Mouse (Mus musculus): Measurements from ENCODE around the gene Dynlrb2. TPM values are rescaled to one million over a fixed set of nuclear protein-coding genes. Genes with fewer than 3 reads are reported as not detected.

The Dynlrb2 gene
- polyA plus RNA-seq (2014; fragmentation: Nextera tagmentation; extraction: Ambion mirVana): 1.7 TPM in 1 of 2 replicates, not detected in the other

- H3K27ac ChIP-seq (replicated peaks; ENCODE audit: low read depth, low read length): no peak within 1 kb of the TSS
- no peaks in the 10 kb centered on the region for H3K27me3 ChIP-seq (ENCODE audit: control insufficient read depth, insufficient read depth, low read length)
- H3K9ac ChIP-seq (replicated peaks; ENCODE audit: low read length): peak within 1 kb of the TSS; percentile 54
- peak within 1 kb of the TSS; percentile 48 for H3K4me2 ChIP-seq (ENCODE audit: low read depth, low read length)
- DNase-seq (ENCODE audit: low spot score) (peak; percentile 97), ATAC-seq (replicated peaks; ENCODE audit: insufficient number of reproducible peaks, low FRiP score, low TSS enrichment, low read depth) (peak; percentile 87)
- H3K36me3 ChIP-seq (replicated peaks; ENCODE audit: control insufficient read depth, insufficient read depth, low read depth, low read length): no peaks in the 10 kb centered on the region
- no peaks in the 10 kb centered on the region for H3K9me3 ChIP-seq (replicated peaks; ENCODE audit: control insufficient read depth, low read length)
- no peaks in the 10 kb centered on the region for H3K4me1 ChIP-seq (ENCODE audit: control insufficient read depth, insufficient read depth, low read length)
- peak within 1 kb of the TSS; percentile 30 for H3K4me3 ChIP-seq (ENCODE audit: low read depth, low read length)
- 8% methylated on average over 19 of the region's 19 CpGs for WGBS
Observed at GRCm38 (mm10) chr8:116504477-116505120, at the start of gene Dynlrb2. Gene Dynlrb2, plus strand, starts transcription at chr8:116504974.

GRCm38 (mm10) chr8:116458569-116458968, 46.2 kb upstream of the Dynlrb2 start:
- Histone ChIP-seq H3K9me3 (replicated peaks; ENCODE audit: control insufficient read depth, low read length) (no peaks in the 10 kb centered on the region), H3K4me2 (ENCODE audit: low read depth, low read length) (no peak overlapping the region), H3K27me3 (ENCODE audit: control insufficient read depth, insufficient read depth, low read length) (no peaks in the 10 kb centered on the region), H3K4me3 (ENCODE audit: low read depth, low read length) (no peak overlapping the region), H3K4me1 (ENCODE audit: control insufficient read depth, insufficient read depth, low read length) (no peaks in the 10 kb centered on the region), H3K27ac (replicated peaks; ENCODE audit: low read depth, low read length) (no peak overlapping the region), H3K9ac (replicated peaks; ENCODE audit: low read length) (no peak overlapping the region), H3K36me3 (replicated peaks; ENCODE audit: control insufficient read depth, insufficient read depth, low read depth, low read length) (no peaks in the 10 kb centered on the region)
- 70% methylated on average over 11 of the region's 11 CpGs for WGBS
- ATAC-seq (replicated peaks; ENCODE audit: insufficient number of reproducible peaks, low FRiP score, low TSS enrichment, low read depth): no peak
- DNase-seq (ENCODE audit: low spot score): no peak

DNA sequence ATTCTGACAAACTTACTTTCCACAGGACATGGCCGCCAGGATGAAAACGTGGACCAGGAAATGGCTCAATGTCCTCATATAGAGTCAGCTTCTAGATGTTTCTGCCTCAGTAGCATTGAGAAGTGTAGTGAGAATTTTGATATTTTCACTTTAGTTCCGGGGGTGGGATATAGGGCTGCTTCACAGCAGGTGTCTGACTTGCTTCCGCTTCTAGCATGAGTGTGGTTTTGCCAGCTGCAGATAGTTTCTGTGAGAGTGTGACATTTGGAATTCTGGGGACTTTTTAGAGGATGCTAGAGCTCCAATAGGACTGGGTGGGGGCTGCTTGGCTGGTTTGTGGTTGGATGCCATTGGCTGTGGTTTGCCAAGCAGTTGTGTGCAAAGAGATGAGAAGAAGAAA, 43.3 kb upstream of the Dynlrb2 start:
- ATAC-seq (replicated peaks; ENCODE audit: insufficient number of reproducible peaks, low FRiP score, low TSS enrichment, low read depth) (no peak), DNase-seq (ENCODE audit: low spot score) (no peak)
- 86% methylated on average over 4 of the region's 4 CpGs for WGBS
- Histone ChIP-seq H3K4me1 (ENCODE audit: control insufficient read depth, insufficient read depth, low read length) (no peaks in the 10 kb centered on the region), H3K4me3 (ENCODE audit: low read depth, low read length) (no peak overlapping the region), H3K36me3 (replicated peaks; ENCODE audit: control insufficient read depth, insufficient read depth, low read depth, low read length) (no peaks in the 10 kb centered on the region), H3K9me3 (replicated peaks; ENCODE audit: control insufficient read depth, low read length) (no peaks in the 10 kb centered on the region), H3K27ac (replicated peaks; ENCODE audit: low read depth, low read length) (no peak overlapping the region), H3K9ac (replicated peaks; ENCODE audit: low read length) (no peak overlapping the region), H3K27me3 (ENCODE audit: control insufficient read depth, insufficient read depth, low read length) (no peaks in the 10 kb centered on the region), H3K4me2 (ENCODE audit: low read depth, low read length) (no peak overlapping the region)

DNA sequence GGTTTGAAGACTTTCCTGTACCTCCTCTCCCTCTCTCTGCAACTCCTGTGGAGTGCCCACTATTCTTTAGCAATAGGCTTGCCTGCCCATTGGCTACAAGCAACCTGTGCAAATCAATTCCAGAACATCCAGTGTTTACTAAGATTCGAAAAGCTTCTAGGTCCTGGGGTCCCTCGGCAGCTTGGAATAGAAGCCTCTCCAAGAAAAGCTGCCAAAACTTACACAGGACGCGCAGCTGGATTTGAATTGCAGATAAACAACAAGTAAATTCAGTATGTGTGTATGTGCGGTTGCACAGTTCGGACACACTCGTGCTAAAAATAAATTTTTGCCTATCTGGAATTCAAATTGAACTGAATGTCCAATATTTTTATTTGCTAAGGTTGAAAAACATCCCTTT, 38.2 kb upstream of the Dynlrb2 start:
- Histone ChIP-seq H3K4me1 (ENCODE audit: control insufficient read depth, insufficient read depth, low read length) (no peaks in the 10 kb centered on the region), H3K36me3 (replicated peaks; ENCODE audit: control insufficient read depth, insufficient read depth, low read depth, low read length) (no peaks in the 10 kb centered on the region), H3K4me2 (ENCODE audit: low read depth, low read length) (no peak overlapping the region), H3K9me3 (replicated peaks; ENCODE audit: control insufficient read depth, low read length) (no peaks in the 10 kb centered on the region), H3K27ac (replicated peaks; ENCODE audit: low read depth, low read length) (no peak overlapping the region), H3K27me3 (ENCODE audit: control insufficient read depth, insufficient read depth, low read length) (no peaks in the 10 kb centered on the region), H3K9ac (replicated peaks; ENCODE audit: low read length) (no peak overlapping the region), H3K4me3 (ENCODE audit: low read depth, low read length) (no peak overlapping the region)
- ATAC-seq (replicated peaks; ENCODE audit: insufficient number of reproducible peaks, low FRiP score, low TSS enrichment, low read depth): no peak
- 86% methylated on average over 7 of the region's 7 CpGs for WGBS
- no peak for DNase-seq (ENCODE audit: low spot score)

DNA sequence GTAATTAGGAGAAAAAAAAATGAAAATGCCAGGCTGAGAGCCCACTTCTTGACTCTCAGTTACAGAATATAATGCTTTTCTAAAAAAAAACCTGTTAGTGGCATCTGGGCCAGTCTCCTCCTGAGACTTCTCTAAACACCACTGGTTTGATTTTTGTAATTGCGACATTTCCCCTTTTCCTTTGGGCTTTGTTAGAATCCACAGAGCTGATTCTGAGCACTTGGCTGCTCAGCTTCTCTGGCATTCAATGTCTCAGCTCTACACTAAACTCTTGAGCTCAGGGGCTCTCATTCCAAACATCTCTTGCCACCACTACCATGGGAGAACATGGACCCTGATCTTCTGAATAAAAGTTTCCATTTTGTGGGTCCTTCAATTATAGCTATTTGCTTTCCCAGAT, 37.7 kb upstream of the Dynlrb2 start:
- Histone ChIP-seq H3K9ac (replicated peaks; ENCODE audit: low read length) (no peak overlapping the region), H3K4me1 (ENCODE audit: control insufficient read depth, insufficient read depth, low read length) (no peaks in the 10 kb centered on the region), H3K4me2 (ENCODE audit: low read depth, low read length) (no peak overlapping the region), H3K4me3 (ENCODE audit: low read depth, low read length) (no peak overlapping the region), H3K36me3 (replicated peaks; ENCODE audit: control insufficient read depth, insufficient read depth, low read depth, low read length) (no peaks in the 10 kb centered on the region), H3K27ac (replicated peaks; ENCODE audit: low read depth, low read length) (no peak overlapping the region), H3K27me3 (ENCODE audit: control insufficient read depth, insufficient read depth, low read length) (no peaks in the 10 kb centered on the region), H3K9me3 (replicated peaks; ENCODE audit: control insufficient read depth, low read length) (no peaks in the 10 kb centered on the region)
- no peak for ATAC-seq (replicated peaks; ENCODE audit: insufficient number of reproducible peaks, low FRiP score, low TSS enrichment, low read depth)
- 68% methylated on average over 1 of the region's 1 CpGs for whole genome bisulfite sequencing
- no peak for DNase-seq (ENCODE audit: low spot score)

DNA sequence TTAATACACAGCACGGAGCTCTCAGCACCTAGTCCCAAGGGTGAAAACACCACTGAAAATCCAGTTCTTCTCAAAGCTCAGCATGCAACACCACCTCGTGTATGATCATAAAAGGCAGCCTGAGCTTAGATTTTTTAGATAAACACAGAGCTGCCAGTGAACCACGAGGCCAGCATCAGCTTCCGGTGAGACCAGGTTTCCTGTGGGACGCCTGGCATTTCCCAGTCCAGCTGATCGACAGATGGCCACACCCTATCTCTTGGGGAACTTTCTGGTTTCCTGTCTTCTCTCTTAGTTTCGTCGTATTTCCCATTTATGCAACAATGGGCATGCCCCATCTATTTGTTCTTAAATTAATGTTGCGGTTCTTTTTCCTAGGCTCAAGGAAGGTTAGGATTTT, 26.8 kb upstream of the Dynlrb2 start:
- 78% methylated on average over 9 of the region's 9 CpGs for WGBS
- H3K27ac ChIP-seq (replicated peaks; ENCODE audit: low read depth, low read length): no peak overlapping the region
- H3K4me1 ChIP-seq (ENCODE audit: control insufficient read depth, insufficient read depth, low read length): no peaks in the 10 kb centered on the region
- H3K4me3 ChIP-seq (ENCODE audit: low read depth, low read length): no peak overlapping the region
- H3K36me3 ChIP-seq (replicated peaks; ENCODE audit: control insufficient read depth, insufficient read depth, low read depth, low read length): no peaks in the 10 kb centered on the region
- no peak overlapping the region for H3K4me2 ChIP-seq (ENCODE audit: low read depth, low read length)
- H3K27me3 ChIP-seq (ENCODE audit: control insufficient read depth, insufficient read depth, low read length): no peaks in the 10 kb centered on the region
- no peak overlapping the region for H3K9ac ChIP-seq (replicated peaks; ENCODE audit: low read length)
- DNase-seq (ENCODE audit: low spot score) (no peak), ATAC-seq (replicated peaks; ENCODE audit: insufficient number of reproducible peaks, low FRiP score, low TSS enrichment, low read depth) (no peak)
- no peaks in the 10 kb centered on the region for H3K9me3 ChIP-seq (replicated peaks; ENCODE audit: control insufficient read depth, low read length)

- H3K4me3 ChIP-seq (ENCODE audit: low read depth, low read length): no peak overlapping the region
- H3K9ac ChIP-seq (replicated peaks; ENCODE audit: low read length): no peak overlapping the region
- H3K9me3 ChIP-seq (replicated peaks; ENCODE audit: control insufficient read depth, low read length): no peaks in the 10 kb centered on the region
- ATAC-seq (replicated peaks; ENCODE audit: insufficient number of reproducible peaks, low FRiP score, low TSS enrichment, low read depth) (no peak), DNase-seq (ENCODE audit: low spot score) (no peak)
- H3K4me1 ChIP-seq (ENCODE audit: control insufficient read depth, insufficient read depth, low read length): no peaks in the 10 kb centered on the region
- H3K4me2 ChIP-seq (ENCODE audit: low read depth, low read length): no peak overlapping the region
- H3K36me3 ChIP-seq (replicated peaks; ENCODE audit: control insufficient read depth, insufficient read depth, low read depth, low read length): no peaks in the 10 kb centered on the region
- no peaks in the 10 kb centered on the region for H3K27me3 ChIP-seq (ENCODE audit: control insufficient read depth, insufficient read depth, low read length)
- no peak overlapping the region for H3K27ac ChIP-seq (replicated peaks; ENCODE audit: low read depth, low read length)
Observed at GRCm38 (mm10) chr8:116478681-116479080, 26.1 kb upstream of the Dynlrb2 start.

DNA sequence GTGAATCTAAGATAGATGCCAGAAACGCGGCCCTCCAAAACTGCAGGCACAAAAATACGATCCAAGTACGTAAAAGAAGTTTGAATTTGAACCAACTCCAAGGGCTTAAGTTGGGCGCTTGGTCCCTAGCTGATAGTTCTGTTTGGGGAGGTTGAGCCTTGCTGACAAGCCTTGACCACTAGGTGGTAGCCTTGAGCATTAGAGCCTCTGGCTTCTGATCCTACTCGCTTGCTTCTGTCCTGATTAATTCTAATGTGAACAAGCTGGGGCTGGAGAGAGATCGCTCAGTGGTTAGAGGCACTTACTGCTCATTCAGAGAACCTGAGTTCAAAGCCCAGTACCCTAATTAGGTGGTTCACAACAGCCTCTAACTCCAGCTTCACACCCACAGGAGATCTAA, 23.9 kb upstream of the Dynlrb2 start:
- Histone ChIP-seq H3K4me1 (ENCODE audit: control insufficient read depth, insufficient read depth, low read length) (no peaks in the 10 kb centered on the region), H3K4me3 (ENCODE audit: low read depth, low read length) (no peak overlapping the region), H3K36me3 (replicated peaks; ENCODE audit: control insufficient read depth, insufficient read depth, low read depth, low read length) (no peaks in the 10 kb centered on the region), H3K27ac (replicated peaks; ENCODE audit: low read depth, low read length) (no peak overlapping the region), H3K9me3 (replicated peaks; ENCODE audit: control insufficient read depth, low read length) (no peaks in the 10 kb centered on the region), H3K27me3 (ENCODE audit: control insufficient read depth, insufficient read depth, low read length) (no peaks in the 10 kb centered on the region), H3K4me2 (ENCODE audit: low read depth, low read length) (no peak overlapping the region), H3K9ac (replicated peaks; ENCODE audit: low read length) (no peak overlapping the region)
- WGBS: 31% methylated on average over 7 of the region's 7 CpGs
- no peak for ATAC-seq (replicated peaks; ENCODE audit: insufficient number of reproducible peaks, low FRiP score, low TSS enrichment, low read depth)
- DNase-seq (ENCODE audit: low spot score): peak; percentile 91

All from embryonic facial prominence, embryonic 11.5 days (tissue).